Mouse (Mus musculus) hindbrain, embryonic 15.5 days (tissue): ENCODE measurements at regions not wholly inside any gene's neighbourhood (a gene's known extent, or its start where the extent isn't known, plus 50 kb on each side); places are given as distances from the start of the nearest gene placed in this dataset. TPM values are rescaled to one million over a fixed set of nuclear protein-coding genes. Genes with fewer than 3 reads are reported as not detected.
A peak's percentile ranks its signal among the peaks of the same experiment; 100 is the strongest.

Experiments used
- ATAC-seq: fragments of 200-750 bp; cut with Nextera tagmentation; 2 replicates; pipeline ENCODE4 v1.8.0; 2017; ENCODE audit warnings: low read depth, moderate number of reproducible peaks, moderate TSS enrichment; ENCODE audit not compliant: low FRiP score
- H3K27ac ChIP-seq: fragments of 300-500 bp; sonication (generic); replicated peaks from 2 replicates; pipeline ENCODE4 v1.5.1; 2015; ENCODE audit warnings: mild to moderate bottlenecking, inconsistent platforms
- H3K27me3 ChIP-seq: fragments of 300-500 bp; sonication (generic); 2 replicates; pipeline ENCODE4 v1.6.1; 2015; ENCODE audit warnings: control low read depth, inconsistent platforms
- H3K36me3 ChIP-seq: fragments of 300-500 bp; sonication (generic); 2 replicates; pipeline ENCODE4 v1.6.1; 2015; ENCODE audit warnings: control low read depth, inconsistent platforms
- H3K4me1 ChIP-seq: fragments of 300-500 bp; sonication (generic); replicated peaks from 2 replicates; pipeline ENCODE4 v1.6.1; 2015; ENCODE audit warnings: control low read depth, inconsistent platforms
- H3K4me2 ChIP-seq: fragments of 300-500 bp; sonication (generic); 2 replicates; pipeline ENCODE4 v1.6.1; 2015; ENCODE audit warnings: moderate library complexity, mild to moderate bottlenecking, inconsistent platforms
- H3K4me3 ChIP-seq: fragments of 300-500 bp; sonication (generic); 2 replicates; pipeline ENCODE4 v1.5.1; 2015; ENCODE audit warnings: mild to moderate bottlenecking, inconsistent platforms
- H3K9ac ChIP-seq: fragments of 300-500 bp; sonication (generic); 2 replicates; pipeline ENCODE4 v1.6.1; 2015; ENCODE audit warnings: inconsistent platforms
- H3K9me3 ChIP-seq: fragments of 300-500 bp; sonication (generic); 2 replicates; pipeline ENCODE4 v1.6.1; 2016; ENCODE audit warnings: control low read depth, inconsistent platforms
- WGBS: fragments of 180-500 bp; shearing (Covaris S2); methylation state at CpG from one replicate; pipeline ENCODE4 v1.1.7; 2015; 5-methylcytosine and 5-hydroxymethylcytosine counted together
- microRNA-seq: library from miRNA; unstranded; fragments of <30 nt; microRNA quantifications from one replicate; pipeline ENCODE4, GENCODE M21; 2016

GRCm38 (mm10) chr1:64191242-64192220, 69.4 kb upstream of the Klf7 start:
- Histone ChIP-seq H3K4me2 (no peak overlapping the region), H3K9me3 (no peaks in the 10 kb centered on the region), H3K9ac (no peak overlapping the region), H3K36me3 (no peaks in the 10 kb centered on the region), H3K4me1 (peaks cover 52% of the 10 kb centered on the region), H3K27ac (peak overlapping the region; percentile 53), H3K4me3 (no peak overlapping the region), H3K27me3 (no peaks in the 10 kb centered on the region)
- WGBS, result 47% methylated on average over 11 of the region's 11 CpGs
- ATAC-seq, result peak; percentile 39; the same call in 1 of the 2 replicates

- Histone ChIP-seq H3K27ac (peak overlapping the region; percentile 53), H3K4me2 (no peak overlapping the region), H3K9me3 (no peaks in the 10 kb centered on the region), H3K27me3 (no peaks in the 10 kb centered on the region), H3K9ac (no peak overlapping the region), H3K4me3 (no peak overlapping the region), H3K4me1 (peaks cover 52% of the 10 kb centered on the region), H3K36me3 (no peaks in the 10 kb centered on the region)
- WGBS, result 80% methylated on average over 4 of the region's 4 CpGs
- no peak for ATAC-seq
Observed at GRCm38 (mm10) chr1:64190705-64191104, 68.6 kb upstream of the Klf7 start.

GRCm38 (mm10) chr1:64190097-64190496, 68.0 kb upstream of the Klf7 start:
- H3K27ac ChIP-seq, result peak overlapping the region; percentile 53
- H3K9ac ChIP-seq, result no peak overlapping the region
- no peaks in the 10 kb centered on the region for H3K36me3 ChIP-seq
- H3K4me2 ChIP-seq, result no peak overlapping the region
- ATAC-seq, result peak; percentile 71; the same call in 1 of the 2 replicates
- no peaks in the 10 kb centered on the region for H3K9me3 ChIP-seq
- H3K4me1 ChIP-seq, result peaks cover 48% of the 10 kb centered on the region
- H3K4me3 ChIP-seq, result no peak overlapping the region
- WGBS, result 20% methylated on average over 5 of the region's 5 CpGs
- no peaks in the 10 kb centered on the region for H3K27me3 ChIP-seq

DNA sequence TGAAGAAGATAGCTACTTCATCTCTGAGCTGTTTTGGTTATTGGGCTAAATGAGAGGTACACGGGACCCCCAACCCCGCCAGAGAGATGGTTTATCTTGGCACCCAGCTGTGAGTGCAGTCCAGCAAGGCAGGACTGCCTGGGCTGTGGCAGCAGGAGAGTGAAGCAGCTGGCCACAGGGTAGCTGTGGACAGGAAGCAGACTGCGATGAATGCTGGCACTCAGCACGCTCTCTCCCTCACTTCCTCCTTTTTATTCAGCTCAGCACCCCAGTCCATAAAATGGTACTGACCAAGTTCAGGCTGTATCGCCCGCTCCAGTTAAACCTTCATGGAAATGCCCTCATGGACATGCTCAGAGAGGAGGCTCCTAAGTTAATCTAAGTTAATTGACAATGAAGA, 67.4 kb upstream of the Klf7 start:
- WGBS, result 29% methylated on average over 6 of the region's 6 CpGs
- H3K4me3 ChIP-seq, result no peak overlapping the region
- no peaks in the 10 kb centered on the region for H3K9me3 ChIP-seq
- no peak overlapping the region for H3K4me2 ChIP-seq
- no peak overlapping the region for H3K9ac ChIP-seq
- H3K4me1 ChIP-seq, result peaks cover 46% of the 10 kb centered on the region
- peak overlapping the region; percentile 53 for H3K27ac ChIP-seq
- H3K27me3 ChIP-seq, result no peaks in the 10 kb centered on the region
- ATAC-seq, result peak; percentile 50
- no peaks in the 10 kb centered on the region for H3K36me3 ChIP-seq

GRCm38 (mm10) chr1:64187796-64188513, 65.9 kb upstream of the Klf7 start:
- no peaks in the 10 kb centered on the region for H3K27me3 ChIP-seq
- no peak overlapping the region for H3K4me2 ChIP-seq
- no peak overlapping the region for H3K4me3 ChIP-seq
- no peak overlapping the region for H3K9ac ChIP-seq
- H3K4me1 ChIP-seq, result peaks cover 38% of the 10 kb centered on the region
- 51% methylated on average over 11 of the region's 11 CpGs for WGBS
- no peaks in the 10 kb centered on the region for H3K9me3 ChIP-seq
- no peaks in the 10 kb centered on the region for H3K36me3 ChIP-seq
- no peak for ATAC-seq
- H3K27ac ChIP-seq, result 0 out of 2 replicates have a peak overlapping the region, but pooled peaks have one; percentile 23

DNA sequence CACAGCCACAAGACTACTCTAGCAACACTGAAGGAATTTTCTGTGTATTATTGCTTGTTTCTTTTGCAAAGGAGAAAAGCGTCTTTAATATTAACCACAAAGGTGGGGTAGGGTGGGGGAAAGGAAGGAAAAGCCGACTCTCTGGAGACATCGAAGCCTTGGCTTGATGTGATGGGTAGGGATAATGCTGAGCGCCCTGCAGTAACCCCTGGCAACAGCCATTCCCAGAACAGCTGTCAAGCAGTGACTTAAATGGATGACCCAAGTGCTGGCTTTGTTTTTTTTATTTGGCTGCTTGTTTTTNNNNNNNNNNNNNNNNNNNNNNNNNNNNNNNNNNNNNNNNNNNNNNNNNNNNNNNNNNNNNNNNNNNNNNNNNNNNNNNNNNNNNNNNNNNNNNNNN, 51.6 kb upstream of the Klf7 start:
- Histone ChIP-seq H3K4me1 (peaks cover 27% of the 10 kb centered on the region), H3K9me3 (no peaks in the 10 kb centered on the region), H3K4me2 (no peak overlapping the region), H3K4me3 (no peak overlapping the region), H3K27me3 (no peaks in the 10 kb centered on the region), H3K36me3 (no peaks in the 10 kb centered on the region), H3K9ac (no peak overlapping the region), H3K27ac (peak overlapping the region; percentile 55)
- ATAC-seq, result peak; percentile 83
- WGBS, result 20% methylated on average over 4 of the region's 4 CpGs

- H3K36me3 ChIP-seq, result no peaks in the 10 kb centered on the region
- H3K9me3 ChIP-seq, result no peaks in the 10 kb centered on the region
- H3K9ac ChIP-seq, result no peak overlapping the region
- H3K4me3 ChIP-seq, result no peak overlapping the region
- no peaks in the 10 kb centered on the region for H3K27me3 ChIP-seq
- ATAC-seq, result no peak
- peaks cover 27% of the 10 kb centered on the region for H3K4me1 ChIP-seq
- 36% methylated on average over 2 of the region's 2 CpGs for WGBS
- no peak overlapping the region for H3K4me2 ChIP-seq
- H3K27ac ChIP-seq, result no peak overlapping the region
Observed at GRCm38 (mm10) chr1:64172122-64172521, 50.0 kb upstream of the Klf7 start.

Small RNA genes in the stretch of these regions (microRNA-seq; reads per million reads assigned to microRNA genes)
- not detected for gene Gm25748
